Mouse (Mus musculus) adrenal gland, postnatal 36 days (tissue): ENCODE measurements at regions not wholly inside any gene's neighbourhood (a gene's known extent, or its start where the extent isn't known, plus 50 kb on each side); places are given as distances from the start of the nearest gene placed in this dataset.

Source experiments
- DNase-seq, 2 experiments: peaks; one replicate each; pipeline ENCODE4 v3.0.0; 2021; ENCODE audit warnings: mixed read lengths in 1 of 2

GRCm38 (mm10) chr10:19188082-19188742 is 168.1 kb upstream of the Olig3 start:
- no peak for DNase-seq

GRCm38 (mm10) chr10:19187716-19188081 is 168.6 kb upstream of the Olig3 start:
- DNase-seq: no peak

- no peak for DNase-seq
Observed at GRCm38 (mm10) chr10:19187084-19187615, 169.2 kb upstream of the Olig3 start.

GRCm38 (mm10) chr10:19185790-19186581 is 170.3 kb upstream of the Olig3 start:
- peak; percentile 11 to 25 for DNase-seq

GRCm38 (mm10) chr10:19184886-19185285 is 169.4 kb upstream of the Tnfaip3 start:
- no peak for DNase-seq

- no peak for DNase-seq
Observed at GRCm38 (mm10) chr10:19177895-19178294, 162.4 kb upstream of the Tnfaip3 start.

GRCm38 (mm10) chr10:19177414-19177813 is 162.0 kb upstream of the Tnfaip3 start:
- no peak for DNase-seq

GRCm38 (mm10) chr10:19176249-19176648 is 160.8 kb upstream of the Tnfaip3 start:
- DNase-seq: no peak

GRCm38 (mm10) chr10:19171834-19172233 is 156.4 kb upstream of the Tnfaip3 start:
- no peak for DNase-seq

GRCm38 (mm10) chr10:19170596-19170995 is 155.1 kb upstream of the Tnfaip3 start:
- peak in 1 of 2 experiments; percentile 24 for DNase-seq

- no peak for DNase-seq
Observed at GRCm38 (mm10) chr10:19169272-19169671, 153.8 kb upstream of the Tnfaip3 start.

- DNase-seq: no peak
Observed at GRCm38 (mm10) chr10:19168362-19168761, 152.9 kb upstream of the Tnfaip3 start.

- DNase-seq: peak in 1 of 2 experiments; percentile 2
Observed at GRCm38 (mm10) chr10:19167641-19168271, 152.3 kb upstream of the Tnfaip3 start.

GRCm38 (mm10) chr10:19167101-19167500 is 151.6 kb upstream of the Tnfaip3 start:
- no peak for DNase-seq

- no peak for DNase-seq
Observed at GRCm38 (mm10) chr10:19162104-19162503, 146.6 kb upstream of the Tnfaip3 start.

- DNase-seq: no peak
Observed at GRCm38 (mm10) chr10:19161149-19161548, 145.7 kb upstream of the Tnfaip3 start.

GRCm38 (mm10) chr10:19154041-19154440 is 138.6 kb upstream of the Tnfaip3 start:
- no peak for DNase-seq

GRCm38 (mm10) chr10:19152773-19153172 is 137.3 kb upstream of the Tnfaip3 start:
- no peak for DNase-seq

- no peak for DNase-seq
Observed at GRCm38 (mm10) chr10:19150766-19151165, 135.3 kb upstream of the Tnfaip3 start.

GRCm38 (mm10) chr10:19150005-19150404 is 134.5 kb upstream of the Tnfaip3 start:
- DNase-seq: no peak

GRCm38 (mm10) chr10:19149196-19149869 is 133.9 kb upstream of the Tnfaip3 start:
- no peak for DNase-seq

- DNase-seq: no peak
Observed at GRCm38 (mm10) chr10:19141481-19141880, 126.0 kb upstream of the Tnfaip3 start.
